Mouse (Mus musculus) myocyte (in vitro differentiated cells): ENCODE measurements around the gene Fam169b. TPM values are rescaled to one million over a fixed set of nuclear protein-coding genes. Genes with fewer than 3 reads are reported as not detected.

Source experiments
- H3K27me3 ChIP-seq: one replicate; pipeline ENCODE4 v1.6.1; 2011; ENCODE audit not compliant: control insufficient read depth, insufficient read depth, insufficient read length
- H3K36me3 ChIP-seq: one replicate; pipeline ENCODE4 v1.6.1; 2011; ENCODE audit not compliant: control insufficient read depth, insufficient read depth
- H3K4me2 ChIP-seq: one replicate; pipeline ENCODE4 v1.6.1; 2011; ENCODE audit warnings: low read depth, control low read depth
- H3K4me3 ChIP-seq: one replicate; pipeline ENCODE4 v1.5.1; 2011; ENCODE audit warnings: mild to moderate bottlenecking, control low read depth, moderate library complexity
- H3K79me2 ChIP-seq: one replicate; pipeline ENCODE4 v1.6.1; 2011; ENCODE audit not compliant: control insufficient read depth, insufficient read depth
- H3ac ChIP-seq: one replicate; pipeline ENCODE4 v1.6.1; 2011; ENCODE audit not compliant: control insufficient read depth, insufficient read length
- CEBPB ChIP-seq: IDR thresholded peaks from 2 replicates; pipeline ENCODE4 v1.6.1; 2011; ENCODE audit warnings: mild to moderate bottlenecking, moderate library complexity; ENCODE audit not compliant: poor library complexity, insufficient read depth, severe bottlenecking
- E2F4 ChIP-seq: IDR thresholded peaks from one replicate; pipeline ENCODE4 v1.6.1; 2011; ENCODE audit warnings: mild to moderate bottlenecking, control low read depth, moderate library complexity; ENCODE audit not compliant: insufficient read depth
- MAX ChIP-seq: IDR thresholded peaks from one replicate; pipeline ENCODE4 v1.6.1; 2011; ENCODE audit warnings: low read depth, mild to moderate bottlenecking, control low read depth
- MYOD1 ChIP-seq, 3 experiments: IDR thresholded peaks; one replicate each; pipeline ENCODE4 v1.6.1; 2011; ENCODE audit warnings: control low read depth in 2 of 3, low read depth in 2 of 3, mild to moderate bottlenecking in 2 of 3, moderate library complexity in 1 of 3; ENCODE audit not compliant: insufficient read length in 2 of 3, control insufficient read depth in 1 of 3
- MYOG ChIP-seq, 3 experiments: IDR thresholded peaks; one replicate each; pipeline ENCODE4 v1.6.1; 2011; ENCODE audit warnings: control low read depth in 2 of 3, low read depth in 2 of 3, mild to moderate bottlenecking in 2 of 3; ENCODE audit not compliant: insufficient read length in 2 of 3, control insufficient read depth in 1 of 3, insufficient read depth in 1 of 3
- POLR2A ChIP-seq: IDR thresholded peaks from one replicate; pipeline ENCODE4 v1.6.1; 2011; ENCODE audit warnings: low read depth, mild to moderate bottlenecking, control low read depth, moderate library complexity; ENCODE audit not compliant: insufficient read length
- POLR2AphosphoS2 ChIP-seq: IDR thresholded peaks from one replicate; pipeline ENCODE4 v1.6.1; 2011; ENCODE audit warnings: low read depth, control low read depth; ENCODE audit not compliant: insufficient read length
- REST ChIP-seq: IDR thresholded peaks from one replicate; pipeline ENCODE4 v1.6.1; 2011; ENCODE audit warnings: mild to moderate bottlenecking, control low read depth, moderate library complexity; ENCODE audit not compliant: insufficient read depth, insufficient read length
- SRF ChIP-seq: IDR thresholded peaks from one replicate; pipeline ENCODE4 v1.6.1; 2011; ENCODE audit warnings: low read depth; ENCODE audit not compliant: control insufficient read depth, insufficient read length
- TCF12 ChIP-seq: IDR thresholded peaks from one replicate; pipeline ENCODE4 v1.6.1; 2011; ENCODE audit warnings: mild to moderate bottlenecking, control low read depth; ENCODE audit not compliant: poor library complexity, insufficient read depth, severe bottlenecking
- TCF3 ChIP-seq: IDR thresholded peaks from one replicate; pipeline ENCODE4 v1.6.1; 2011; ENCODE audit warnings: low read depth, control low read depth; ENCODE audit not compliant: insufficient read length
- USF1 ChIP-seq: IDR thresholded peaks from one replicate; pipeline ENCODE4 v1.6.1; 2011; ENCODE audit warnings: low read depth, mild to moderate bottlenecking, control low read depth, moderate library complexity
- polyA plus RNA-seq: library from polyadenylated mRNA; unstranded; fragments of >200 nt; fragmentation: generic; extraction: Trizol; gene quantifications from one replicate; pipeline ENCODE4 v1.2.1, GENCODE M21; 2012; ENCODE audit warnings: missing spikeins

Fam169b gene
- polyA plus RNA-seq, 1 experiment: 0.79 TPM

- Histone ChIP-seq H3K4me3 (no peak overlapping the region), H3K36me3 (no peaks in the 10 kb centered on the region), H3K79me2 (no peaks in the 10 kb centered on the region), H3K4me2 (no peak overlapping the region), H3ac (no peak overlapping the region), H3K27me3 (no peaks in the 10 kb centered on the region)
- no peak for TF ChIP-seq E2F4
- TF ChIP-seq MYOG (IDR thresholded peaks at IDR 0.05; ENCODE audit: control insufficient read depth in 1 of 3, insufficient read depth in 1 of 3, insufficient read length in 2 of 3, low read depth in 2 of 3): no peak
Observed at GRCm38 (mm10) chr7:68250902-68251301, 22.7 kb upstream of the Fam169b start.

GRCm38 (mm10) chr7:68257767-68258166, 15.9 kb upstream of the Fam169b start:
- H3ac ChIP-seq: no peak overlapping the region
- H3K4me2 ChIP-seq: no peak overlapping the region
- H3K79me2 ChIP-seq: no peaks in the 10 kb centered on the region
- no peaks in the 10 kb centered on the region for H3K27me3 ChIP-seq
- no peak for TF ChIP-seq TCF12
- no peak for TF ChIP-seq POLR2A
- TF ChIP-seq TCF3: no peak
- TF ChIP-seq MAX: no peak
- no peak for TF ChIP-seq E2F4
- no peak for TF ChIP-seq SRF
- no peak for TF ChIP-seq REST
- H3K4me3 ChIP-seq: no peak overlapping the region
- H3K36me3 ChIP-seq: no peaks in the 10 kb centered on the region

GRCm38 (mm10) chr7:68258326-68259150, 15.1 kb upstream of the Fam169b start:
- Histone ChIP-seq H3ac (no peak overlapping the region), H3K4me3 (no peak overlapping the region), H3K79me2 (no peaks in the 10 kb centered on the region), H3K4me2 (no peak overlapping the region), H3K36me3 (no peaks in the 10 kb centered on the region), H3K27me3 (no peaks in the 10 kb centered on the region)
- TF ChIP-seq TCF3 (no peak), MAX (no peak), CEBPB (no peak), REST (no peak), E2F4 (no peak), POLR2A (no peak)

- no peaks in the 10 kb centered on the region for H3K27me3 ChIP-seq
- H3K4me3 ChIP-seq: no peak overlapping the region
- H3K79me2 ChIP-seq: no peaks in the 10 kb centered on the region
- TF ChIP-seq TCF3 (no peak), CEBPB (no peak), POLR2AphosphoS2 (no peak), TCF12 (no peak), MYOD1 (IDR thresholded peaks at IDR 0.05; ENCODE audit: control insufficient read depth in 1 of 3, insufficient read length in 2 of 3, low read depth in 2 of 3) (no peak), POLR2A (no peak), MYOG (IDR thresholded peaks at IDR 0.05; ENCODE audit: control insufficient read depth in 1 of 3, insufficient read depth in 1 of 3, insufficient read length in 2 of 3, low read depth in 2 of 3) (no peak), REST (no peak), SRF (no peak), USF1 (no peak)
- no peak overlapping the region for H3K4me2 ChIP-seq
- no peak overlapping the region for H3ac ChIP-seq
- H3K36me3 ChIP-seq: no peaks in the 10 kb centered on the region
Observed at GRCm38 (mm10) chr7:68259523-68260081, 14.0 kb upstream of the Fam169b start.

GRCm38 (mm10) chr7:68262612-68263200, 10.9 kb upstream of the Fam169b start:
- no peaks in the 10 kb centered on the region for H3K79me2 ChIP-seq
- H3K36me3 ChIP-seq: no peaks in the 10 kb centered on the region
- no peaks in the 10 kb centered on the region for H3K27me3 ChIP-seq
- H3K4me3 ChIP-seq: no peak overlapping the region
- H3K4me2 ChIP-seq: peak overlapping the region; percentile 62
- no peak for TF ChIP-seq REST
- TF ChIP-seq CEBPB: no peak
- peak in 1 of 3 experiments; percentile 45 for TF ChIP-seq MYOD1 (IDR thresholded peaks at IDR 0.05; ENCODE audit: control insufficient read depth in 1 of 3, insufficient read length in 2 of 3, low read depth in 2 of 3)
- TF ChIP-seq POLR2AphosphoS2: no peak
- no peak for TF ChIP-seq POLR2A
- no peak for TF ChIP-seq E2F4
- no peak for TF ChIP-seq SRF
- H3ac ChIP-seq: no peak overlapping the region
